Mouse (Mus musculus): ENCODE measurements around the gene Smlr1. TPM values are rescaled to one million over a fixed set of nuclear protein-coding genes. Genes with fewer than 3 reads are reported as not detected.

Smlr1 gene
- polyA plus RNA-seq (2012; rRNA removed; ENCODE audit: low replicate concordance), result not detected in 2 replicates

GRCm38 (mm10) chr10:25535891-25536331 lies at the start of gene Smlr1:
Gene Smlr1, minus strand, starts transcription at chr10:25536267.

Other genes with a start within 250 kb of the Smlr1 start
- 10.8 and 13.0 TPM in 2 replicates for gene Akap7, start 228.4 kb downstream of the Smlr1 start, polyA plus RNA-seq (2012; rRNA removed; ENCODE audit: low replicate concordance)
- 91.7 and 147 TPM in 2 replicates for gene Epb41l2, start 176.5 kb downstream of the Smlr1 start, polyA plus RNA-seq (2012; rRNA removed; ENCODE audit: low replicate concordance)

Measured in subcutaneous adipose tissue, adult 2 months (tissue).